Mouse (Mus musculus): ENCODE measurements around the gene Smap2.

GRCm38 (mm10) chr4:121002400-121003171 lies 14.5 kb downstream of the Smap2 start:
- TF ChIP-seq CTCF (IDR thresholded peaks at IDR 0.05; ENCODE audit: insufficient read depth, low read depth, low read length) (no peak), POLR2A (IDR thresholded peaks at IDR 0.05; ENCODE audit: insufficient read depth, low read depth, low read length) (no peak)
